Mouse (Mus musculus): ENCODE results near the gene Rnf141.

DNA sequence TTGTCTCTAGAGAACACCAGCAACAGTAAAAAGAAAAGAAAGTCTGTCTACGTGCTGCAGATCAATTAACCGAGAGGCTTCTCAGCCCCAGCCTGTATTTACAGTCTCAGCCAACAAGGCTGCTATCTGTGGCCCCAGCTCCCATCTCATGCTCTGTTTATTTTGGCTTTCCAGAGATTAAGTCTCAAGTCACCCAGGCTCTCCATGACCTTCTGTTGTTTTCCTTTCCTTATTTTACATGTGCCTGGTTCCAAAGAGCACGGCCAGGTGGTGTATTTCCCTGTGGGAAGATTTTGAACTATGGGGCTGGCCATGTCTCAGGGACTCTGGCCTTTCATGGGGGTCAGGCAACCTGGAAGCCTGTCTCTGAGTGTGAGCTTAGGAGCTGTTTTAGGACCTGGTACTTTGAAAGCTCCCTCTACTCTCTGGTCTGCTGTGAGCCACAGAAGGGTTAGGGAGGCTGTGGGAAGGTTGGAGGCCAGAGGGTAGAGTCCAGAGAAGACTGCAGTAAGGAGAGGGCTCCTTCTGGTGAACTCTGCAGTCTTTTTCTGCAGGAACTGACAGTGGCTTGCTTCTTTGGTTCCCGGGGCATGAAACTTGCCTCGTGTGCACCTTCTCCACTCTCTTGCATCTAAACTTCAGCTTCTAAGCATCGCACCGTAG, 7.4 kb upstream of the Rnf141 start:
- no peak for TF ChIP-seq CTCF (IDR thresholded peaks at IDR 0.05; ENCODE audit: borderline replicate concordance, insufficient read depth, low read depth, low read length)
- TF ChIP-seq POLR2A (IDR thresholded peaks at IDR 0.05; ENCODE audit: borderline replicate concordance, insufficient read depth, low read length) = no peak

All from cerebellum, adult 2 months (tissue).